Mouse (Mus musculus): Measurements from ENCODE around the gene Zfp433. TPM values are rescaled to one million over a fixed set of nuclear protein-coding genes. Genes with fewer than 3 reads are reported as not detected.
"Not testable (repeated sequence)": the region's sequence is repeated elsewhere in the genome, so short reads cannot be mapped to it uniquely, and the experiment has no call there.

Gene Zfp433
- 16.5 and 17.9 TPM in 2 replicates for polyA plus RNA-seq (2016; fragmentation: Nextera tagmentation; extraction: Ambion mirVana)

DNA sequence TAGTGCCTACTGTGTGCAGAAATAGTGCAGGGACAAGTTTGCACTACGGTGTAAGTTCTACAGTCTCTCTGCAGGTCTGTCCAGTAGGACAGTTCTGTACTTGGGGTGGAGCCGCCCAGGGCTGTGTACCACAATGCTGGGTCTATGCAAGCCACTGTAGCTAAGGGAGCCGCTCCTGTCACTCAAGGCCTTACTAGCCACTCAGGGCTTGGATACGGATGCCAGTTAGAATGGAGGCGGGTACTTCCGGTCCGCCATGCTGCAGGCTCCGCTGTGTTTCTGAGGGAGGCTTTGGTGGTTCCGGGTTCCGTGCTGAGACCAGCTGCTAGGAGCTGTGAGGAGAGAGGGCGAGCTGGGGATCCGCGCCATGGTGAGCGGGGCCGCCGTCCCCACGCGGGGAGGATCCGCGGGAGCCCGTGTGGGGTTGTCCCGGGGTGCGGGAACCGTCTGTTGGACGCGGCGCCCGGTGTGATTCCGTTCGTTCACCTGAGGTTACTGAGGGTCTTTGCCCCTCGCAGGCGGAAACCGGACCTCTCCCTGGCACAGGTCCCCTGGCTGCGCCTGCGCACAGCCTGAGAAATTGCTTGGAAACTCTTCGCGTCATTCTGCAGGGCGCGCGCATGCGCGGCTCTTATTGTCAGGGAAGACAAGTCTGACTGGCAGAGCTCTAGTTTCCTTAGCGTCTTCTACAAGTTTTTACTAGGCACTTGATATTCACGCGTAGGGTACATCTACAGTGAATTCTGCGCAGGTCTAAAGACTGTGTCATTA, at the start of gene Zfp433:
Zfp433 (plus strand) TSS at position 295 of the 771 bp plus-strand sequence.
- H3K27me3 ChIP-seq; H3K36me3 ChIP-seq; H3K4me2 ChIP-seq (replicated peaks); H3K4me1 ChIP-seq; H3K9me3 ChIP-seq; H3K9ac ChIP-seq; H3K27ac ChIP-seq; H3K4me3 ChIP-seq: not testable (repeated sequence)
- peak; percentile 99 for ATAC-seq (ENCODE audit: insufficient number of reproducible peaks, insufficient read depth, low FRiP score, low TSS enrichment)
- no CpG with 5 or more reads among the region's 46 CpGs for WGBS

DNA sequence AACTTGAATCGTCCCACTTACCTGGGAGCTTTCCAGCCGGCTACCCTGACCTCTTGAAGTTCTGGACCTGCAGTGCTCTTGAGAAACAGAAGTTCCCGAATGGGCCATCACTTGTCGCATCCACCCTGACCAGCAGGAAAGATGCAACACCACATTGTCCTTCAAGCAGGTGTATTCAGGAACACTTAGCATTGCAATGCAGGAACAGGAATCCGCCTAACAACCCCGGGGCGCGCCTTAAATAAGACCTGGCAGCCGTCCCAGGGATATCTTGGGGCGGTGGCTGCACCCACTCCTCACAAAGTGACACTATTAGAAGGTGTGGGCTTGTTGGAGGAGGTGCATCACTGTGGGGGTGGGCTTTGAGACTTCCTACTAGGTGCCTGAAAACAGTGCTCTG, 49.4 kb upstream of the Zfp433 start:
- Histone ChIP-seq H3K36me3 (peaks cover 28% of the 10 kb centered on the region), H3K9me3 (peaks cover 35% of the 10 kb centered on the region; the same call in 1 of the 2 replicates), H3K27me3 (no peaks in the 10 kb centered on the region), H3K4me3 (no peak overlapping the region), H3K27ac (no peak overlapping the region), H3K4me1 (no peaks in the 10 kb centered on the region), H3K9ac (no peak overlapping the region), H3K4me2 (replicated peaks) (no peak overlapping the region)
- 96% methylated on average over 10 of the region's 10 CpGs for WGBS
- no peak for ATAC-seq (ENCODE audit: insufficient number of reproducible peaks, insufficient read depth, low FRiP score, low TSS enrichment)

DNA sequence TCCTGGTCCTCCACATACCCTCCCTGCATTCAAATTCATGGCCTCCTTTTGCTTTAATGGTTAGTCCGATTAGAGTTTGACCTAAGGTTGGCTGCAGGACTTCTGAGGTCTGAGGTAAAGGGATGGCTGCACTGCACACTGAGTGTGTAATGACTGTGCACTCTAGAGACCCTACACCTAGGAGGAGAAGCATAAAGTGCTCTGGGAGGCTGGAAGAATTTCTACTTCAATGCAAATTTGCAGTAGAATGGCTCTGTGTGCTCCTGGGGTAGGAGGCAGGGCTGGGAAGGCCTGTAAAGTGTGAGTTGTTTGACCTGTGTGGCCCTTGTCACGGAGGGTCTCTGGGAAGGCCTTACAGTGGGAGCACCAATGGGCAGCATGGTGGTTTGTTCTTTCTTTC, 48.5 kb upstream of the Zfp433 start:
- no peak overlapping the region for H3K9ac ChIP-seq
- no peaks in the 10 kb centered on the region for H3K27me3 ChIP-seq
- no peaks in the 10 kb centered on the region for H3K4me1 ChIP-seq
- H3K36me3 ChIP-seq = peaks cover 23% of the 10 kb centered on the region
- peaks cover 37% of the 10 kb centered on the region; the same call in 1 of the 2 replicates for H3K9me3 ChIP-seq
- no peak overlapping the region for H3K4me3 ChIP-seq
- H3K27ac ChIP-seq = no peak overlapping the region
- no peak for ATAC-seq (ENCODE audit: insufficient number of reproducible peaks, insufficient read depth, low FRiP score, low TSS enrichment)
- H3K4me2 ChIP-seq (replicated peaks) = no peak overlapping the region
- 96% methylated on average over 2 of the region's 2 CpGs for WGBS

DNA sequence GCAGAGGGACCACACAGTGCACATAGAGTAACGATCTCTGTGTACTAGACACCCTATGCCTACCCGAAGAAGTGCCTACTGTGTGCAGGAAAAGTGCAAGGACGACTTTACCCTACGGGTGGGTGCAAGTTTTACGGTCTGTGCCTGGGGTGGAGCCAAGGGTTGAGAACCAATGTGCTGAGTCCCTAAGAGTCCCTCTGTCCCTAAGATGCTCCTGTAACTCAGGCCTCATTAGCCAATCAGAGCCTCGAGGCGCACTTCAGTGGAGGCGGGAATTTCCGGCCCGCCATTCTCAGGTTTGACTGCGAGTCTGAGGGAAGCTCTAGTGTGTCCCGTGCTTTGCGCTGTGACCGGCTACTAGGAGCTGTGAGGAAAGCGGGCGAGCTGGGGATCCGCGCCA, 17.5 kb upstream of the Zfp433 start:
- H3K36me3 ChIP-seq; H3K27ac ChIP-seq; H3K9ac ChIP-seq; H3K4me2 ChIP-seq (replicated peaks); H3K4me1 ChIP-seq; H3K27me3 ChIP-seq; ATAC-seq (ENCODE audit: insufficient number of reproducible peaks, insufficient read depth, low FRiP score, low TSS enrichment); H3K9me3 ChIP-seq; H3K4me3 ChIP-seq: not testable (repeated sequence)
- WGBS = no CpG with 5 or more reads among the region's 18 CpGs

DNA sequence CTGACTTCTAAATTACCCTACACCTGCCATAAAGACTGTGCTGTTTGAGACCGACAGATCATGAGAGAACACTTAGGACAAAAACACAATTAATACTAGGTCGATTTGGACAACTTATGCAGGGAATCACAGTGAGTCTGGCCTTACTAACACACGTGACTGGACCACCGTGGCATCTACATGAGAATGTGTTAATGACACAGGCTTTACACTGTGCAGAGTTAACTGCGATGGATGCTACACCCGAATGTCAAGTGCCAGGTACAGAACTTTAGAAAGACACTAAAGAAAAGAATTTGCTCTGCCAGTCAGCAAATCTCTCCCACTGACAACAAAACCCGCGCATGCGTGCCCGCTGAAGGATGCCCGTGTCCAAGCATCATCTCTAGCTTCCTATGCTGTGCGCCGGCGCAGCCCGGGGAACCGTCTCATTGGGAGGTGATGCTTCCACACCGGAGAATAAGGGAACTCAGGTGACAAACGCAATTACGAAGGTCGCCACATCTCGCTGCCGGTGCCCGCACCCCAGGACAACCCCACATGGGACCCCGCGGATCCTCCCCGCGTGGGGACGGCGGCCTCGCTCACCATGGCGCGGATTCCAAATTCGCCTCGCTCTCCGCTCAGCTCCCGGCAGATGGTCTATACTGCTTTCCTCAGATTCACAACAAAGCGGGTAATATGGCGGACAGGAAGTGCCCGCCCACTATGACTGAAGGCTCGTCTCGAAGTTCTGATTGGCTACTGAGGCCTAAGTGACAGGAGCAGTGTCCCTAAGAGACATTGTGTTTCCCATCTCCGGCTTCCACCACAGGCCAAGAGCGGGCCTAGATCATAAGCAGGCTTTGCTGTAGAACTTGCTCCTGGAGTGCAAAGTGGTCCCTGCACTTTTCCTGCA, 66.1 kb downstream of the Zfp433 start, which contains the start of gene Gm3055:
Gm3055 (minus strand) TSS at position 656 of the 898 bp plus-strand sequence.
- WGBS = no CpG with 5 or more reads among the region's 43 CpGs
- H3K4me2 ChIP-seq (replicated peaks); H3K4me1 ChIP-seq; H3K4me3 ChIP-seq; H3K9ac ChIP-seq; H3K9me3 ChIP-seq; H3K27ac ChIP-seq; H3K36me3 ChIP-seq; H3K27me3 ChIP-seq: not testable (repeated sequence)
- peak; percentile 91 for ATAC-seq (ENCODE audit: insufficient number of reproducible peaks, insufficient read depth, low FRiP score, low TSS enrichment)

DNA sequence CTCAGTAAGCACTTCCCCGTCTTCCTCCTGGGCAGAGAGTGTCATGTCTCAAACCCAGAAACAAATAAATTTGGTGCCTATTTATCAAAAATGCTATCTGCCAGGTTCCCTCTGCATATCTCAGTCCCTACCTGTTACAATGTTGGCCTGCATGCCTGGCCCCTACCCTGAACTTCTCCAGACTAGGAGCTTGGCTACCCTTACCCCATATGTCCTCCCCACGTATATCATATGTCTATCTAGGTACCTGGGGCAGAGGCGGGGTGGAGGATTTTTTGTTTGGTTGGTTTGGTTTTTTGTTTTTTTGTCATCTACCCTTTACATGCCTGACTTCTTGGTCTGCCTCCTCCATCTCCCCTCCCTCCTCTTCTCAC, 66.8 kb downstream of the Zfp433 start:
- H3K4me2 ChIP-seq (replicated peaks); H3K36me3 ChIP-seq; H3K4me1 ChIP-seq; H3K9ac ChIP-seq; H3K9me3 ChIP-seq; H3K4me3 ChIP-seq; H3K27ac ChIP-seq; ATAC-seq (ENCODE audit: insufficient number of reproducible peaks, insufficient read depth, low FRiP score, low TSS enrichment); H3K27me3 ChIP-seq: not testable (repeated sequence)
- no CpG with 5 or more reads among the region's 3 CpGs for WGBS

Other genes starting within 250 kb of the Zfp433 start
- 46.2 and 50.8 TPM in 2 replicates for gene Nfic, start 249.2 kb upstream of the Zfp433 start, polyA plus RNA-seq (2016; fragmentation: Nextera tagmentation; extraction: Ambion mirVana)
- 2.7 and 3.6 TPM in 2 replicates for gene Celf5, start 222.1 kb upstream of the Zfp433 start, polyA plus RNA-seq (2016; fragmentation: Nextera tagmentation; extraction: Ambion mirVana)
- 81.9 and 82.9 TPM in 2 replicates for gene Ncln, start 208.4 kb upstream of the Zfp433 start, polyA plus RNA-seq (2016; fragmentation: Nextera tagmentation; extraction: Ambion mirVana)
- 0.22 and 0.58 TPM in 2 replicates for gene S1pr4, start 204.7 kb upstream of the Zfp433 start, polyA plus RNA-seq (2016; fragmentation: Nextera tagmentation; extraction: Ambion mirVana)
- gene Gna15, start 180.6 kb upstream of the Zfp433 start, polyA plus RNA-seq (2016; fragmentation: Nextera tagmentation; extraction: Ambion mirVana) = 0.86 and 0.97 TPM in 2 replicates
- 82.7 and 83.5 TPM in 2 replicates for gene Gna11, start 159.6 kb upstream of the Zfp433 start, polyA plus RNA-seq (2016; fragmentation: Nextera tagmentation; extraction: Ambion mirVana)
- gene Aes, start 145.3 kb upstream of the Zfp433 start, polyA plus RNA-seq (2016; fragmentation: Nextera tagmentation; extraction: Ambion mirVana) = 523 and 554 TPM in 2 replicates
- 59.2 and 71.1 TPM in 2 replicates for gene Tle2, start 130.3 kb upstream of the Zfp433 start, polyA plus RNA-seq (2016; fragmentation: Nextera tagmentation; extraction: Ambion mirVana)
- 14.4 and 16.2 TPM in 2 replicates for gene Tle6, start 103.8 kb upstream of the Zfp433 start, polyA plus RNA-seq (2016; fragmentation: Nextera tagmentation; extraction: Ambion mirVana)
- gene BC025920, start 98.6 kb upstream of the Zfp433 start, polyA plus RNA-seq (2016; fragmentation: Nextera tagmentation; extraction: Ambion mirVana) = 1.6 and 1.7 TPM in 2 replicates
- gene Sirt6, start 77.0 kb upstream of the Zfp433 start, polyA plus RNA-seq (2016; fragmentation: Nextera tagmentation; extraction: Ambion mirVana) = 55.1 and 55.5 TPM in 2 replicates
- 12.2 and 13.5 TPM in 2 replicates for gene Ankrd24, start 76.3 kb upstream of the Zfp433 start, polyA plus RNA-seq (2016; fragmentation: Nextera tagmentation; extraction: Ambion mirVana)
- 6.1 and 6.3 TPM in 2 replicates for gene Gm10778, start 55.8 kb upstream of the Zfp433 start, polyA plus RNA-seq (2016; fragmentation: Nextera tagmentation; extraction: Ambion mirVana)
- 14.7 and 15.3 TPM in 2 replicates for gene Gm3055, start 66.3 kb downstream of the Zfp433 start, polyA plus RNA-seq (2016; fragmentation: Nextera tagmentation; extraction: Ambion mirVana)
- 2.7 and 3.3 TPM in 2 replicates for gene Gm4767, start 107.4 kb downstream of the Zfp433 start, polyA plus RNA-seq (2016; fragmentation: Nextera tagmentation; extraction: Ambion mirVana)
- 10.5 and 12.0 TPM in 2 replicates for gene Gm32687, start 159.1 kb downstream of the Zfp433 start, polyA plus RNA-seq (2016; fragmentation: Nextera tagmentation; extraction: Ambion mirVana)
- 4.0 and 4.3 TPM in 2 replicates for gene Zfp781, start 225.7 kb downstream of the Zfp433 start, polyA plus RNA-seq (2016; fragmentation: Nextera tagmentation; extraction: Ambion mirVana)